Comparison of ENCODE assay signal across 13 mouse cellular contexts in genomic region chr5:22851572-22851971, GRCm38 (mm10).
DNase-seq lines count a peak whose midpoint lies in the region; ATAC-seq lines count a peak whose summit lies in the region.
"Had no signal": no experiment of that assay in that cellular context is flagged by ENCODE, and none has a peak within 500 bp of the region (broad histone marks: within the 10 kb centered on the region; RNA-seq: fewer than 3 reads in every experiment).

No protein-coding gene starts in this region.

- no peak overlapping the region for H3K4me2 ChIP-seq in embryonic facial prominence, embryonic 14.5 days (ENCODE audit: low read depth, low read length)
- H3K4me2 ChIP-seq: midbrain, embryonic 12.5 days; stomach, embryonic 15.5 days had no signal

- H3K27ac ChIP-seq in embryonic facial prominence, embryonic 14.5 days (replicated peaks; ENCODE audit: low read depth, low read length): no peak overlapping the region
- H3K27ac ChIP-seq: midbrain, embryonic 12.5 days; stomach, embryonic 15.5 days had no signal

- 44% methylated on average over 14 of the region's 14 CpGs for WGBS in embryonic facial prominence, embryonic 14.5 days

- intact Hi-C loops in heart, postnatal 25 days (cut with DNase I): no loop called here
- intact Hi-C loops in heart, postnatal 10 days (cut with DNase I): no loop called here
- intact Hi-C loops in gastrocnemius, postnatal 36 days (cut with DNase I): no loop called here

- H3K9me3 ChIP-seq in embryonic facial prominence, embryonic 14.5 days (ENCODE audit: control insufficient read depth, low read length): no peaks in the 10 kb centered on the region
- H3K9me3 ChIP-seq: midbrain, embryonic 12.5 days; stomach, embryonic 15.5 days had no signal

- peak; percentile 92 for DNase-seq in heart, adult 11 months
- DNase-seq in heart, postnatal 25 days (ENCODE audit: low spot score): no peak
- DNase-seq in embryonic facial prominence, embryonic 14.5 days (ENCODE audit: low spot score): peak; percentile 38
- peak; percentile 38 to 39 for DNase-seq in heart, postnatal 10 days
- DNase-seq in lung, postnatal 25 days (ENCODE audit: low spot score): peak; percentile 53
- no peak for DNase-seq in gastrocnemius, postnatal 36 days
- no peak for DNase-seq in ovary, adult 18-20 months (ENCODE audit: low spot score)
- no peak for DNase-seq in right cerebral cortex, adult 18-20 months
- DNase-seq: kidney, adult 8-10 months; liver; right cerebral cortex, postnatal 14 days had no signal

- no peak for ATAC-seq in embryonic facial prominence, embryonic 14.5 days (ENCODE audit: low read depth)

- H3K27me3 ChIP-seq in embryonic facial prominence, embryonic 14.5 days (replicated peaks; ENCODE audit: control insufficient read depth, insufficient read depth, low read length): no peaks in the 10 kb centered on the region
- H3K27me3 ChIP-seq: midbrain, embryonic 12.5 days; stomach, embryonic 15.5 days had no signal

- no peak overlapping the region for H3K9ac ChIP-seq in embryonic facial prominence, embryonic 14.5 days (ENCODE audit: low read depth, low read length)
- H3K9ac ChIP-seq: midbrain, embryonic 12.5 days; stomach, embryonic 15.5 days had no signal

- H3K4me3 ChIP-seq in embryonic facial prominence, embryonic 14.5 days (ENCODE audit: low read depth, low read length): no peak overlapping the region
- H3K4me3 ChIP-seq: midbrain, embryonic 12.5 days; stomach, embryonic 15.5 days had no signal

- H3K4me1 ChIP-seq in embryonic facial prominence, embryonic 14.5 days (ENCODE audit: control insufficient read depth, insufficient read depth, low read length): no peaks in the 10 kb centered on the region
- H3K4me1 ChIP-seq: midbrain, embryonic 12.5 days; stomach, embryonic 15.5 days had no signal

- no peaks in the 10 kb centered on the region for H3K36me3 ChIP-seq in embryonic facial prominence, embryonic 14.5 days (ENCODE audit: control insufficient read depth, insufficient read depth, low read length)
- H3K36me3 ChIP-seq: midbrain, embryonic 12.5 days; stomach, embryonic 15.5 days had no signal

Comparison
In these comparisons a context has a peak if more than half of its experiments do, and no peak if none do; other contexts are left out.
1. DNase-seq: peak in heart, adult 11 months (single experiment), embryonic facial prominence, embryonic 14.5 days (single experiment), heart, postnatal 10 days (2 of 2) and lung, postnatal 25 days (single experiment); none in heart, postnatal 25 days (single experiment), gastrocnemius, postnatal 36 days (0 of 2), ovary, adult 18-20 months (single experiment) and right cerebral cortex, adult 18-20 months (single experiment).